Mouse (Mus musculus): ENCODE measurements around the gene Gm6121. TPM values are rescaled to one million over a fixed set of nuclear protein-coding genes. Genes with fewer than 3 reads are reported as not detected.
"Not testable (repeated sequence)": the region's sequence is repeated elsewhere in the genome, so short reads cannot be mapped to it uniquely, and the experiment has no call there.

Gene Gm6121
- not detected in 3 replicates for total RNA-seq (2017)

GRCm38 (mm10) chrX:26935597-26935996, at the start of gene Gm6121:
Gene Gm6121, minus strand, starts transcription at chrX:26935697.
- ATAC-seq (replicated peaks; ENCODE audit: insufficient number of reproducible peaks, low FRiP score, low TSS enrichment, poor library complexity, severe bottlenecking): not testable (repeated sequence)

Other genes starting within 250 kb of the Gm6121 start
- not detected in 3 replicates for gene Gm14525, start 233.1 kb downstream of the Gm6121 start, total RNA-seq (2017)

All from monocyte, adult 5-6 weeks (primary cell).